Mouse (Mus musculus) embryonic facial prominence, embryonic 13.5 days (tissue): Measurements from ENCODE around the gene Serpina3j. TPM values are rescaled to one million over a fixed set of nuclear protein-coding genes. Genes with fewer than 3 reads are reported as not detected.

Experiments used
- ATAC-seq: fragments of 200-750 bp; cut with Nextera tagmentation; 2 replicates; pipeline ENCODE4 v1.8.0; 2017; ENCODE audit warnings: low read depth; ENCODE audit not compliant: insufficient number of reproducible peaks, insufficient read depth, low FRiP score, low TSS enrichment
- H3K27ac ChIP-seq: fragments of 300-500 bp; sonication (generic); 2 replicates; pipeline ENCODE4 v1.5.1; 2015; ENCODE audit warnings: moderate library complexity, mild to moderate bottlenecking, inconsistent platforms
- H3K27me3 ChIP-seq: fragments of 300-500 bp; sonication (generic); 2 replicates; pipeline ENCODE4 v1.6.1; 2015; ENCODE audit warnings: mild to moderate bottlenecking, inconsistent platforms
- H3K36me3 ChIP-seq: fragments of 300-500 bp; sonication (generic); 2 replicates; pipeline ENCODE4 v1.6.1; 2015; ENCODE audit warnings: mild to moderate bottlenecking, inconsistent platforms
- H3K4me1 ChIP-seq: fragments of 300-500 bp; sonication (generic); 2 replicates; pipeline ENCODE4 v1.6.1; 2015; ENCODE audit warnings: inconsistent platforms
- H3K4me2 ChIP-seq: fragments of 300-500 bp; sonication (generic); 2 replicates; pipeline ENCODE4 v1.6.1; 2015; ENCODE audit warnings: moderate library complexity, mild to moderate bottlenecking, inconsistent platforms
- H3K4me3 ChIP-seq: fragments of 300-500 bp; sonication (generic); 2 replicates; pipeline ENCODE4 v1.5.1; 2015; ENCODE audit warnings: mild to moderate bottlenecking, inconsistent platforms
- H3K9ac ChIP-seq: fragments of 300-500 bp; sonication (generic); 2 replicates; pipeline ENCODE4 v1.6.1; 2015; ENCODE audit warnings: mild to moderate bottlenecking, inconsistent platforms
- H3K9me3 ChIP-seq: fragments of 300-500 bp; sonication (generic); 2 replicates; pipeline ENCODE4 v1.6.1; 2016; ENCODE audit warnings: inconsistent platforms
- WGBS: fragments of 180-500 bp; shearing (Covaris S2); methylation state at CpG from one replicate; pipeline ENCODE4 v1.1.7; 2015; ENCODE audit warnings: mixed read lengths; 5-methylcytosine and 5-hydroxymethylcytosine counted together
- polyA plus RNA-seq: library from polyadenylated mRNA; unstranded; fragments of >200 nt; fragmentation: Nextera tagmentation; extraction: Ambion mirVana; gene quantifications from 2 replicates; pipeline ENCODE4 v1.2.1, GENCODE M21; 2015

The Serpina3j gene
- polyA plus RNA-seq = not detected in 2 replicates

GRCm38 (mm10) chr12:104314253-104314652 lies at the start of gene Serpina3j:
Gene Serpina3j, plus strand, starts transcription at chr12:104314553.
- no peak for ATAC-seq
- H3K4me1 ChIP-seq = no peaks in the 10 kb centered on the region

DNA sequence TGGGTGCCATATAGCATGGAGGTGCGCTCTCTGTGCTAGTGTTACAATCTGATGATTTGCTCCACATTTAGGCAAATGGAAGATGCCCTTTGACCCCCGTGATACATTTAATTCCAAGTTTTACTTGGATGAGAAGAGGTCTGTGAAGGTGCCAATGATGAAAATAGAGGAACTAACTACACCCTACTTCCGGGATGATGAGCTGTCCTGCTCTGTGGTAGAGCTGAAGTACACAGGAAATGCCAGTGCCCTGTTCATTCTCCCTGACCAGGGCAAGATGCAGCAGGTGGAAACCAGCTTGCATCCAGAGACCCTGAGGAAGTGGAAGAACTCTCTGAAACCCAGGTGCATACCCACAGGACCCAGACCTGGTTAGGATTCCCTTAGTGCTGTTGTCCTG lies 48.0 kb upstream of the Serpina3j start:
- H3K9ac ChIP-seq = no peak overlapping the region
- no peak overlapping the region for H3K4me3 ChIP-seq
- ATAC-seq = no peak
- H3K27ac ChIP-seq = no peak overlapping the region
- H3K4me1 ChIP-seq = no peaks in the 10 kb centered on the region
- no peak overlapping the region for H3K4me2 ChIP-seq
- no peaks in the 10 kb centered on the region for H3K9me3 ChIP-seq
- no peaks in the 10 kb centered on the region for H3K27me3 ChIP-seq
- 82% methylated on average over 3 of the region's 3 CpGs for WGBS
- no peaks in the 10 kb centered on the region for H3K36me3 ChIP-seq

More at GRCm38 (mm10) chr12:104314253-104314652, at the start of gene Serpina3j:
- H3K4me2 ChIP-seq = no peak within 1 kb of the TSS
- no peak within 1 kb of the TSS for H3K4me3 ChIP-seq
- 81% methylated on average over 1 of the region's 1 CpGs for WGBS
- H3K27ac ChIP-seq = no peak within 1 kb of the TSS
- H3K36me3 ChIP-seq = no peaks in the 10 kb centered on the region
- H3K9ac ChIP-seq = no peak within 1 kb of the TSS
- no peaks in the 10 kb centered on the region for H3K27me3 ChIP-seq
- peaks cover 3% of the 10 kb centered on the region; the same call in 1 of the 2 replicates for H3K9me3 ChIP-seq

DNA sequence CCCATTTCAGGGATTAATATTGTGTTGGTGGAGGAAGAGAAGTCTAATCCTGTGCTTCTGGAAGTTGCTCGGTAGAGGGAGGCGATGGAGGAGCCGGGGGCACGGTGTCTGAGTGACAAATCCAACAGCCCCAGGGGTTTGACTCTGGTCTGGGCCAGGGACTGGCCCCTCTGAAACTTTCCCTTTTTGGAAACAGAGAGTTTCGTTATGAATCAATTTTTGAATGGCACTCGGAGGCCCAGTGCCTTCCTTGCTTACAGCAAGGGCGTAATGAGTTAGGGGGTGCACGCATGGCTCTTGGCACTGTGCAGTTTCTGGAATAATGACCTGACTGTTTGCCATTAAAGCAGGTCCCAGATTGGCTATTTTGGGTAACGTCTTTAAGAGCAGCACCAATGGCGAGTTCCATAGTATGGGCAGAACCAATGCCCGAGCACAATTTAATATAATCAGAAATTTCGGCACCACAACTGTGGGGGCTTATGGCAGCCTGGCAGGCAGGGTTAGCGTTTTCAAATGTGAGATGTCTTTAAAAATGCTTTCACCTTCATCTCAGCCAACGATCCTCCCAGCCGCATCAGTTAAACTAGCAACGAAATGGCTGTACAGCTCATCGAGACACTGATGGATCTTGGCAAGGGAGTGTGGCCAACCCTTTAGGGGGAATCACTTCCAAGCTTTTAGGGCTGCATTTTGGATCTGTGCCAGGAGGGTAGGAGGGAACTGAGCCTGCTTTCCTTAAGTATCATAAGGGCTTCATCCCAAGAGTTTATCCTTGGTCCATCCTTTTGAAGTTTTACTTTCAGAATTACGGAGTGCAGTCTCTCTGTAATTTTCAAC lies 35.9 kb upstream of the Serpina3j start:
- Histone ChIP-seq H3K9me3 (no peaks in the 10 kb centered on the region), H3K27ac (no peak overlapping the region), H3K9ac (no peak overlapping the region), H3K4me1 (peaks cover 8% of the 10 kb centered on the region; the same call in 1 of the 2 replicates), H3K36me3 (no peaks in the 10 kb centered on the region), H3K4me3 (no peak overlapping the region), H3K4me2 (no peak overlapping the region), H3K27me3 (no peaks in the 10 kb centered on the region)
- no peak for ATAC-seq
- WGBS = 65% methylated on average over 18 of the region's 18 CpGs

- Histone ChIP-seq H3K27ac (no peak overlapping the region), H3K4me2 (no peak overlapping the region), H3K36me3 (no peaks in the 10 kb centered on the region), H3K4me3 (no peak overlapping the region), H3K9me3 (no peaks in the 10 kb centered on the region), H3K9ac (no peak overlapping the region), H3K27me3 (no peaks in the 10 kb centered on the region), H3K4me1 (peaks cover 8% of the 10 kb centered on the region; the same call in 1 of the 2 replicates)
- ATAC-seq = no peak
- 13% methylated on average over 3 of the region's 3 CpGs for WGBS
These were observed 35.3 kb upstream of the Serpina3j start for GRCm38 (mm10) chr12:104279056-104279435.

DNA sequence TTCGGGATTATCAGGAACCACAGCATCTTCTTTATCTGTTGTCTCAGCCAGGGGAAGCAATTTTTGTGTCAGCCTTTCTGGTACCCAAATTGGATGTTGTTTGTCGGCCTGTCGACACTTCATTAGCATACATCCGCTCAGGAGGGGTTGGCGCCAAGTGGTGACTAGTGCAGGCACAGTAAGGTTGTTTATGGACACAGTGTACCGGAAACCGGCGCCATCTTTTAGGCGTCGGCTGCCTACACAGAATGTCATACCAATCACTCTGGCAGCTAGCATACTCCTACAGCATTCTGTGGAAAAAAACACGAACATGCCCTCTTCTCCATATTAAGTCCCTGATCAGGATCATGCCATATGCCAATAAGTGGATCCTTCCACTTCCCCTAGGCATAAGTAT lies 31.0 kb upstream of the Serpina3j start:
- Histone ChIP-seq H3K27me3 (no peaks in the 10 kb centered on the region), H3K36me3 (no peaks in the 10 kb centered on the region), H3K9me3 (no peaks in the 10 kb centered on the region), H3K4me3 (no peak overlapping the region), H3K9ac (no peak overlapping the region), H3K4me2 (no peak overlapping the region), H3K27ac (no peak overlapping the region), H3K4me1 (peaks cover 8% of the 10 kb centered on the region; the same call in 1 of the 2 replicates)
- no peak for ATAC-seq
- whole genome bisulfite sequencing = 89% methylated on average over 11 of the region's 11 CpGs

DNA sequence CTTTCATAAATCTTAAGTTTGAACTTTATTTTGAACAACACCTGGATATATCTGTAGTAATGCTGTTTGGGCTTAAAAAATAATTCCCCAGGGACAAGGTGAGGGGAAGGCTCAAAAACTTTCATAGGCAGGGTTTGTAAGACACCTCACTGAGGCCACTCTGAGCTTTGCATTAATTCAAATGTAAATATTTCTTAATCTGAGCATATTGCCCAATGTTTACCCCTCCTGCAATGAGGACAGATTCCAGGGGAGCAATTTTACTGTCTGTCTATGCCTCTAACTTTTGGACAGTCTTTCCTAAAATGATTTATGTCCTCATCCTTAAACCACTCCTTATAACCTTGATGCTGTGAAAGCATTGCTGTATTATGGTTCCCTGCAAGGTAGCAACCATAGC lies 26.0 kb upstream of the Serpina3j start:
- no peaks in the 10 kb centered on the region for H3K4me1 ChIP-seq
- ATAC-seq = no peak
- H3K4me3 ChIP-seq = no peak overlapping the region
- H3K27ac ChIP-seq = no peak overlapping the region
- H3K27me3 ChIP-seq = no peaks in the 10 kb centered on the region
- H3K9me3 ChIP-seq = no peaks in the 10 kb centered on the region
- H3K4me2 ChIP-seq = no peak overlapping the region
- H3K9ac ChIP-seq = no peak overlapping the region
- H3K36me3 ChIP-seq = no peaks in the 10 kb centered on the region

- Histone ChIP-seq H3K9ac (no peak overlapping the region), H3K4me3 (no peak overlapping the region), H3K27me3 (no peaks in the 10 kb centered on the region), H3K9me3 (no peaks in the 10 kb centered on the region), H3K36me3 (no peaks in the 10 kb centered on the region), H3K27ac (no peak overlapping the region), H3K4me1 (no peaks in the 10 kb centered on the region), H3K4me2 (no peak overlapping the region)
- WGBS = 41% methylated on average over 3 of the region's 4 CpGs
- ATAC-seq = no peak
These were observed 24.5 kb upstream of the Serpina3j start for GRCm38 (mm10) chr12:104289872-104290271.

DNA sequence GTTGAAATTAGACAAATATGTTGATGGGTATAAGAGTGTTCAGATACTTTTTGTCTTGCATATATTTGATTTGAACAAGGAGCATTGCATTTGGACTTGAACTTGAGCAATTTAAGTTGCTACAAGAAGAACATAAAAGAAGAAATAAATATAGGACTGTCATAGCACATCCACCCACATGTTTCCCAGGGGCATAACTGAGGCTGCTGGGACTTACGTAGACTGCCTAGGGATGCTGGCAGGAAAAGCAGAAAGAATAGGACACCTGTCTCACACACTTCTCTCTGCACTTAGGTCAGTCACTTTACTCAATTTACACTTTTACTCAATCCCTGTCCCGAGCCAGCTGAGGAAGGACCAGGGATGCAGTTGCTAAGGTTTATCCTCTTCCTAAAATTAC lies 20.4 kb upstream of the Serpina3j start:
- H3K4me2 ChIP-seq = no peak overlapping the region
- H3K27me3 ChIP-seq = no peaks in the 10 kb centered on the region
- H3K9ac ChIP-seq = no peak overlapping the region
- 86% methylated on average over 2 of the region's 2 CpGs for WGBS
- H3K36me3 ChIP-seq = no peaks in the 10 kb centered on the region
- no peak overlapping the region for H3K27ac ChIP-seq
- no peaks in the 10 kb centered on the region for H3K9me3 ChIP-seq
- H3K4me1 ChIP-seq = no peaks in the 10 kb centered on the region
- H3K4me3 ChIP-seq = no peak overlapping the region
- ATAC-seq = no peak

- H3K27me3 ChIP-seq = no peaks in the 10 kb centered on the region
- 94% methylated on average over 2 of the region's 2 CpGs for WGBS
- no peak overlapping the region for H3K27ac ChIP-seq
- H3K9me3 ChIP-seq = no peaks in the 10 kb centered on the region
- H3K4me3 ChIP-seq = no peak overlapping the region
- no peaks in the 10 kb centered on the region for H3K36me3 ChIP-seq
- no peak overlapping the region for H3K4me2 ChIP-seq
- H3K9ac ChIP-seq = no peak overlapping the region
- no peaks in the 10 kb centered on the region for H3K4me1 ChIP-seq
- ATAC-seq = no peak
These were observed 16.3 kb upstream of the Serpina3j start for GRCm38 (mm10) chr12:104298049-104298448.

GRCm38 (mm10) chr12:104305991-104306390 lies 8.4 kb upstream of the Serpina3j start:
- ATAC-seq = no peak
- Histone ChIP-seq H3K4me2 (no peak overlapping the region), H3K4me1 (no peaks in the 10 kb centered on the region), H3K27ac (no peak overlapping the region), H3K9ac (no peak overlapping the region), H3K9me3 (peaks cover 1% of the 10 kb centered on the region; the same call in 1 of the 2 replicates), H3K36me3 (no peaks in the 10 kb centered on the region), H3K4me3 (no peak overlapping the region), H3K27me3 (no peaks in the 10 kb centered on the region)
- WGBS = 82% methylated on average over 4 of the region's 4 CpGs

- H3K9ac ChIP-seq = no peak overlapping the region
- H3K27me3 ChIP-seq = no peaks in the 10 kb centered on the region
- no peak for ATAC-seq
- no peak overlapping the region for H3K4me3 ChIP-seq
- no peaks in the 10 kb centered on the region for H3K4me1 ChIP-seq
- H3K27ac ChIP-seq = no peak overlapping the region
- H3K4me2 ChIP-seq = no peak overlapping the region
- H3K36me3 ChIP-seq = no peaks in the 10 kb centered on the region
- WGBS = 67% methylated on average over 1 of the region's 1 CpGs
- H3K9me3 ChIP-seq = no peaks in the 10 kb centered on the region
These were observed 8.1 kb downstream of the Serpina3j start for GRCm38 (mm10) chr12:104322454-104322853.

- H3K27me3 ChIP-seq = no peaks in the 10 kb centered on the region
- no peaks in the 10 kb centered on the region for H3K4me1 ChIP-seq
- H3K27ac ChIP-seq = no peak overlapping the region
- no peak overlapping the region for H3K9ac ChIP-seq
- H3K4me3 ChIP-seq = no peak overlapping the region
- H3K36me3 ChIP-seq = no peaks in the 10 kb centered on the region
- ATAC-seq = no peak
- H3K4me2 ChIP-seq = no peak overlapping the region
- no peaks in the 10 kb centered on the region for H3K9me3 ChIP-seq
- WGBS = 26% methylated on average over 1 of the region's 1 CpGs
These were observed 17.3 kb downstream of the Serpina3j start for GRCm38 (mm10) chr12:104331701-104332100.
